Mouse (Mus musculus): ENCODE measurements around the gene Tectb.
A peak's percentile ranks its signal among the peaks of the same experiment; 100 is the strongest.

DNA sequence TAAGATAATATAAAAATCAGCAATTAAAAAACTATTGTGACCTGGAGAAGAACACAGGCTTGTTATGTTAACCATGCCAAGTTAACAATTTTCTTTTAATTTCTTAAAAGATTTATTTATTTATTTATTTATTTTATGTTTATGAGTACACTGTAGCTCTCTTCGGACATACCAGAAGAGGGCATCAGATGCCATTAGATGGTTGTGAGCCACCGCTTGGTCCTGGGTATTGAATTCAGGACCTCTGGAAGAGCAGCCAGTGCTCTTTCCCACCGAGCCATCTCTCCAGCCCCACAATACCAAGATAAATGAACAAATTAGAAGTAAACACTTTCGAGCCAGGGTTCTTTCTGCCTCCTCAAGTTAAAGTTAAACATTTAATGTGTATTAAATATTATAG, 28.1 kb downstream of the Tectb start:
- TF ChIP-seq POLR2A (IDR thresholded peaks at IDR 0.05; ENCODE audit: control insufficient read depth in 1 of 2, insufficient read depth in 1 of 2, low read depth in 1 of 2, low read length in 2 of 2, poor library complexity in 1 of 2) (no peak), CHD1 (IDR thresholded peaks at IDR 0.05; ENCODE audit: low read depth, low read length) (no peak), MYC (IDR thresholded peaks at IDR 0.05; ENCODE audit: low read depth, low read length) (no peak), JUND (IDR thresholded peaks at IDR 0.05; ENCODE audit: low read depth, low read length) (no peak), MYB (IDR thresholded peaks at IDR 0.05; ENCODE audit: low read depth, low read length) (no peak), POLR2AphosphoS2 (IDR thresholded peaks at IDR 0.05; ENCODE audit: low read length) (no peak), CTCF (IDR thresholded peaks at IDR 0.05 in 2 of 3, conservative IDR thresholded peaks at IDR 0.05 in 1 of 3; ENCODE audit: control insufficient read depth in 1 of 3, insufficient read depth in 1 of 3, low read depth in 2 of 3, low read length in 3 of 3, poor library complexity in 1 of 3, severe bottlenecking in 1 of 3) (peak; percentile 23 to 67 (median 59); a peak in 5 of 6 replicates), BHLHE40 (IDR thresholded peaks at IDR 0.05; ENCODE audit: borderline replicate concordance, low read depth, low read length) (no peak), POLR2AphosphoS5 (IDR thresholded peaks at IDR 0.05; ENCODE audit: borderline replicate concordance, low read depth, low read length) (no peak)

All from MEL (cell line).